Mouse (Mus musculus) T-helper 17 cell (primary cell): ENCODE results near the gene 2010111I01Rik.
"Not testable (repeated sequence)": the region's sequence is repeated elsewhere in the genome, so short reads cannot be mapped to it uniquely, and the experiment has no call there.

Experiments
- in situ Hi-C, 2 experiments: fragments of 300-600 bp; cut with MboI, MseI; formaldehyde crosslinking; loops; 1 replicate in 1 of 2; 2 replicates in 1 of 2; pipeline ENCODE4 v1.15.1; 2025; ENCODE audit warnings: high pct_unique_total_duplicates in 2 of 2

Gene 2010111I01Rik

GRCm38 (mm10) chr13:63073911-63074675 is 109.4 kb downstream of the 2010111I01Rik start:
- in situ Hi-C loops: no loop called here

- in situ Hi-C loops: no loop called here
Observed at GRCm38 (mm10) chr13:63074676-63074991, 109.9 kb downstream of the 2010111I01Rik start.

GRCm38 (mm10) chr13:63075331-63075855 is 110.7 kb downstream of the 2010111I01Rik start:
- in situ Hi-C loops: no loop called here

DNA sequence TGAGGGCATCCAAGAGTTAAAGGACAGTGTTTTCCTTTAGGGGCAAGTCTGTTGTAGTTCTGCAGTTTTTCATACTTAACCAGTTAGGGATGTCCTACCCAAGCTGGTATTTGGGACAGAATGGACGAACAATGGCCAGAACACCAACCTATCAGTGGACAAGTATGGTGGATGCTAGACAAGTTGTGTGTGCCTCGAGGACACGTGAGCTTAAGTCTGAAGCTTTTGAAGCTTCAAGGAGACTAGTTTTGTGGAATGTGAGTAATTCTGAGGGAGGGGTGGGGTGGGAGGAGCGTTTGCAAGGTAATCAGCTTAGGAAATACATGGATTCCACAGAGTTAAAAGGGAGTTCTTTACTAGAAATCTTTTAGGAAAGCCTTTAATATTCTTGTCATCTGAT is 115.5 kb downstream of the 2010111I01Rik start:
- in situ Hi-C loops: no loop called here

DNA sequence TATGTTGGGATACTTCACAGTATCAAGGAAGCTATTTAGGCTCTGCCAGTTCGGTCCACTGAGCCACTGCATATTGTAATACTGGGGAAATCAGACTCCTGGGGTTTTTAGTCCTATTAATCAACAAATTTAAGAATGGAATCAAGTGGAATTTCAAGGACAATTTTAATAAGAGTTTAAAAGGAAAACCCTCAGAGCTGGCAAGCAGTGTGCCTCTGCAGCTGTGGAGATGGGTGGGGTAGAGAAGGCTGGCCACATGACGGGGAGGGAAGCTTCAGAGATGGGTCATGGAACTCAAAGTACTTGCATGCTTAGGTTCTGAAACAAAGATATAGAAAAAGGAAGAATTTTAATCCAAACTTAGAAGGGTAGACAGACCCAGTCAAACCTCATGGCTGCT is 116.1 kb downstream of the 2010111I01Rik start:
- in situ Hi-C loops: no loop called here

GRCm38 (mm10) chr13:63082555-63083136 is 118.0 kb downstream of the 2010111I01Rik start:
- in situ Hi-C loops: no loop called here

DNA sequence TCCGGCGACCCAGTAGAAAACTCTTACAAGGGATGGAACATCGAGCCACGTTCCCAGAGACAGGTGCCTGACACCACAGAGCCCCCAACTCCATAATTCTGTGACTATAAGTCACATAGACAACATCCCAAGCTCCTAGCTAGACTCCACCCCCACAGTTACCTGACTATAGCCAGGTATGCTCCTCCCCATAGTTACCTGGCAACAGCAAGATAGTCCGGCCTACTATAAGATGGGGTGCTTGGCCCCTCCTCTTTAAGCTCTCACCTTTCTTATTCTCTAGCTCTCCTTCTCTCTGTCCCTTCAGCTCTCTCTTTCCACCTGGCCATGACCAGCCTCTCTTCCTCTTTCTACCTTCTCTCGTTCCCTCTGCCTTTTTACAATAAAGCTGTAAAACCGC is 118.4 kb downstream of the 2010111I01Rik start:
- in situ Hi-C loops: not testable (repeated sequence)

- in situ Hi-C loops: no loop called here
Observed at GRCm38 (mm10) chr13:63083663-63084062, 119.0 kb downstream of the 2010111I01Rik start.

DNA sequence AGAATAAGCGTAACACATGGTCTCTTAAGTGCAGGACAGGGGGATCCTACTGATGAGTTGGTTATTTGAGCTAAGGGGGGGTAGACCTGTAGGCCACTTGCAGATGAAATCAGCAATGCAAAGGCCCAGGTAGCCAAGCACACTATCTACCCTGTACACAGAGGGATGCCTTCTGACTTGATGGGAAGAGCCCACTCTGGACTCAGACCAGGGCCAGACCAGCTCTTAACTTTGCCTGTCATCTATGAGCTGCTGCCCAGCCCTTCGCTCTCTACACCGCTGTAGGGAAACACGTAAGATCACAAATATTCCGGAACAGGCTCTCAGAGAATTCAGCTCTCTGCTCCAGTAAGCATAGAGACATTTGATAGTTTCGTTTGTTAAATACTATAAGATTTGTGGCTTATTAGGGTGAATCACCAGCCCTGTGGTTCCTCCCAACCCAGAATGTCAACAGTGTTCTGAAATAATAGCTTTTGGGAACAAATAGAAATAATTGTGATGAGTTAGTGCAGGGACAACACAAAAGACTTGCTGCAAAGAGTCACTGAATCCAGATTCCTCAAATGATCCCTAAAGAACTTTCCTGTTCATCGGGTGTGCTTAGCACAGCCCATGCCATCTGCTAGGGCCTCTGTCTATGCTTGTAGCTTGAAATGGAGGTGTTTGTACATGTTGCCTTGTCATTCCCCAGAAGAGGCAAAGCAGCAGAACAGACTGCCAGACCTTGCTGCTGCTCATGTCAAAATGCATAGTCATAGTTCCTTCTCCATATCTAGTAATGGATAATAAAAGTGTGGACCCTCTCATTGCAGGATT is 123.4 kb downstream of the 2010111I01Rik start:
- in situ Hi-C loops: no loop called here

DNA sequence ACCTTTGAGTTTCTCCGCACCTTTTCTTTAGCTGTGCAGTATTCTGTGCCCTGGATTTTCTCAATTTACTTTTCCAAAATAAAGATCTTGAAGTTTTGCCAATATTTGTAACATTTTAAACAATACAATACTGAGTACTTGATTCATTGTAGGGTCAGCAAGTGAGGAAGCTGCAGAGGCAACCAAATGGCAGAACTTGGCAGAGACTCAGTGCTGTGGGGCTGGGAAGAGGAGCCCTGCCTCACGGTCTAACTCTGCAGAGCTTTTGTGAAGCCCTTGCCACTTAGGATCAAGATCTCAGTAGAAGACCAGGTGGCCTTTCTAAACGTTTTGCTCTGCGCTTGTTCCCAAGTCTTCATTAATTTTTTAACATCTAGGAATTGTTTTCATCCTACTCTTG is 124.8 kb downstream of the 2010111I01Rik start:
- in situ Hi-C loops: no loop called here

DNA sequence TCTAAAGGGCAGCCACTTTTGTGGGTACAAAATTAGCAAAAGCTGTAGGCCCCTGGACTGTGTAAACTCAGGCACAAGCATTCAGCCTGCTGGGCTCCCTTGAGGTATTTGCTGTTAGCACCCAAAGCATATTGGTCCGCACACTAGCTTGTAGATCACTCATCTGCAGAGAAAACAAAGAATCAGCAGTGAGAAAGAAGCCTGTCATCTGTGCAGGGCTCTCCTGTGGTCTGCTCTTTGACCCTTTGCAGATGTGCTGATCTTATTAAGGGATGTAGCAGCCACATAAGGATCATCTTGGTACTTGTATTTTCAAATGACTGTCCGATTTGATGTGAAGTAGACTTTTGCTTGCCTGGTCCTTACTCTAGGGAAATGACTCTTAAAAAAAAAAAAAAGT is 126.6 kb downstream of the 2010111I01Rik start:
- in situ Hi-C loops: no loop called here

DNA sequence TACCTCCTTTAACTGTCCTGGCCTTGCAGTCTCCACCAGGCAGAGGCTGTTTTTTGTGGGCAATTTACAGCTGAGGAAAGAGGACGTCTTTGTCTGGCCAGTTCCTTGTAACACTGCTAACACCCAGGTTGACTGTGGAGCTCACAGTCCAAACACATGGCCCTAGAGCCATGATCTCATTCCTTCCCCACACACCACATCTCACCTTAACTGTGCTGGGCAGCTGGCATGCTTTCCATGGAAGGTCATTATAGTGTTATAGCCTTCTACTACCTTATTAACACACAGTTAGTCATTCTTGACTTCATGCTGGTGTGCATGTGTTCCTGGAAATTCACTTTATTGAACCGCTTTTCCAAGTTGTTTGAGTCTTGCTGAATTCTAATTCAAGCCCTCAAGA is 127.6 kb downstream of the 2010111I01Rik start:
- in situ Hi-C loops: no loop called here

GRCm38 (mm10) chr13:63092874-63093273 is 128.2 kb downstream of the 2010111I01Rik start:
- in situ Hi-C loops: no loop called here

DNA sequence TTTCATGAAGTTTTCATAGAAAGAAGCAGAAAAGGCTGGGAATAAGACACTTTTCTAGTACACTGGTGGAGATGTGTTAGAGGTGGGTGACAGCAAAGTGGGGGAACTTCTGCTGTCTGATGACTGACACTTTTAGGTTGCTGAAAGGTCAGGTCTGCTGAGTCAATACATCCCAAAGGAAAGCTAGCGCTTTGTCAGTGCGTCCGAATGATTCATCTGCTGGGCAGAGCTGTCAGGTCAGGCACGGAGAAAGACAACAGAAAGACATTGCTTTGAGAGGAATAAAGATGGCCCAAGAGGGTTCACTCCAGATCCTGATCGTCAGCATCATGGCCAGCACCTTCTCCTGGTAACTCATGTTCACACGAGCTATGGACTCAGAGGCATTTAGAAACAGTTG is 128.9 kb downstream of the 2010111I01Rik start:
- in situ Hi-C loops: no loop called here

- in situ Hi-C loops: no loop called here
Observed at GRCm38 (mm10) chr13:63094317-63095131, 129.8 kb downstream of the 2010111I01Rik start.

- in situ Hi-C loops: no loop called here
Observed at GRCm38 (mm10) chr13:63096764-63097163, 132.1 kb downstream of the 2010111I01Rik start.

- in situ Hi-C loops: no loop called here
Observed at GRCm38 (mm10) chr13:63097440-63097930, 132.8 kb downstream of the 2010111I01Rik start.

DNA sequence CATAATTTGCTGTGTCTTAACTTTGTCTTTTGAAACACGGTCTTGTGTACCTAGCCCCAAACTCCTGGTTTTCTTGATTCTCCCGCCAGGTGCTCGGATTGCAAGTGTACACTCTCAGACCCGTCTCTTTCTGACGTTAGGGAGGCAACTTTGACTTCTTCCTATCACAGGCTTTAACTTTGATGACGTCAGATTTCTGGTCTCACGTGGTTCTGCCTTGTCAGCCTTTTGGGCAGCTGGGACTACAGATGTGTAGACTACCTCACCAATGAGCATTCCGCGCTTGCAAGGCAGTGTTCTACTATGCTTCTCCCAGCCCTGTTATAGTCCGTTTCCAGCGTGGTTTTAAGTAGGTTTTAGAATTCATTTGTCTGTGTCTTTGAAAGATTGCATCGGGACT is 137.1 kb downstream of the 2010111I01Rik start:
- in situ Hi-C loops: loop anchor here in 1 of 2 experiments (25.0 kb wide), 1 partner anchor 964 kb away; the partner anchor contains the start of gene Zfp808

DNA sequence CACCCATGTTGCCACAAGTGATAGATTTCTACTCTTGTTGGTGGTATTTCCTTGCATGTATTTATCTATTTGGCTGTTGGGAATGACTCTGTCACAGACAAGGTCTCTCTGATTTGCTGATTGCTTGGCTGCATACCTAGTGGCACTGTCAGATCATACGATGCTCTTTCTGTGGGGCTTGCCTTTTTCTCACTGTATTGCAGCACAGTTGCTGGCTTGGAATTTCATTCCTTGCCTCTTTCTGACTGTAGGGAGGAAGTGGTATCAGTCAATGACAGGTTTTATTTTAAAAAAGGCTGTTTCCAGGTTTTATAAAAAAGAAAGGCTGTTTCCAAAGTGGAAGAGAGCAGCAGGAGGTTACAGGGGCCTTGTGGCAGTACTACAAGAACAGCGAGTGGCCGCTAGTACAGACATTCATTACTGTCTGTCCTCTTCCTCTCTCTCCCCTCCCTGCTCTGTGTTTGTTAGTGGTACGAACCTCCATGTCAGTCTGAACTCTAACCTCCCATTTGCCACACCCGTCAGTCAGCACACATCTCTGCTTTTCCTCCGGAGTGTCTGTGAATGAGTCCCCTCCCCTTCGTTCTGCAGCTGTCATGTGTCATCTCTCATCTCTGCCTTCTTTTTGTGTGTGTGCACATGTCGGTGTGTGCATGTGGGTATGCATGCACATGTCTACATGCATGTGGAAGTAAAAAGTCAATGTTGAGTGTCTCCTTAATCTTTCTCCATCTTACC is 138.3 kb downstream of the 2010111I01Rik start:
- in situ Hi-C loops: loop anchor here in 1 of 2 experiments (25.0 kb wide), 1 partner anchor 966 kb away; the partner anchor contains the start of gene Zfp808

- in situ Hi-C loops: loop anchor here in 1 of 2 experiments (25.0 kb wide), 1 partner anchor 969 kb away; the partner anchor contains the start of gene Zfp808
Observed at GRCm38 (mm10) chr13:63106574-63106973, 141.9 kb downstream of the 2010111I01Rik start.
